Mouse (Mus musculus) neural tube, embryonic 15.5 days (tissue): ENCODE results near the gene Nodal. TPM values are rescaled to one million over a fixed set of nuclear protein-coding genes. Genes with fewer than 3 reads are reported as not detected.

Experiments used
- ATAC-seq: fragments of 200-750 bp; cut with Nextera tagmentation; 2 replicates; pipeline ENCODE4 v1.8.0; 2017; ENCODE audit warnings: mild to moderate bottlenecking, moderate TSS enrichment, moderate library complexity; ENCODE audit not compliant: low FRiP score
- H3K27ac ChIP-seq: fragments of 300-500 bp; sonication (generic); replicated peaks from 2 replicates; pipeline ENCODE4 v1.5.1; 2015; ENCODE audit warnings: mild to moderate bottlenecking, inconsistent platforms
- H3K27me3 ChIP-seq: fragments of 300-500 bp; sonication (generic); replicated peaks from 2 replicates; pipeline ENCODE4 v1.6.1; 2015; ENCODE audit warnings: inconsistent platforms
- H3K36me3 ChIP-seq: fragments of 300-500 bp; sonication (generic); 2 replicates; pipeline ENCODE4 v1.6.1; 2015; ENCODE audit warnings: inconsistent platforms
- H3K4me1 ChIP-seq: fragments of 300-500 bp; sonication (generic); 2 replicates; pipeline ENCODE4 v1.6.1; 2015; ENCODE audit warnings: inconsistent platforms
- H3K4me2 ChIP-seq: fragments of 300-500 bp; sonication (generic); 2 replicates; pipeline ENCODE4 v1.6.1; 2015; ENCODE audit warnings: inconsistent platforms, mild to moderate bottlenecking, moderate library complexity
- H3K4me3 ChIP-seq: fragments of 300-500 bp; sonication (generic); replicated peaks from 2 replicates; pipeline ENCODE4 v1.5.1; 2015; ENCODE audit warnings: mild to moderate bottlenecking, inconsistent platforms
- H3K9ac ChIP-seq: fragments of 300-500 bp; sonication (generic); replicated peaks from 2 replicates; pipeline ENCODE4 v1.6.1; 2015; ENCODE audit warnings: mild to moderate bottlenecking, inconsistent platforms
- H3K9me3 ChIP-seq: fragments of 300-500 bp; sonication (generic); replicated peaks from 2 replicates; pipeline ENCODE4 v1.6.1; 2016; ENCODE audit warnings: inconsistent platforms
- WGBS: fragments of 180-500 bp; shearing (Covaris S2); methylation state at CpG from one replicate; pipeline ENCODE4 v1.1.7; 2015; ENCODE audit warnings: mixed read lengths; 5-methylcytosine and 5-hydroxymethylcytosine counted together
- polyA plus RNA-seq: library from polyadenylated mRNA; unstranded; fragments of >200 nt; fragmentation: Nextera tagmentation; extraction: Ambion mirVana; gene quantifications from 2 replicates; pipeline ENCODE4 v1.2.1, GENCODE M21; 2015

Gene Nodal
- 0.14 and 0.23 TPM in 2 replicates for polyA plus RNA-seq

DNA sequence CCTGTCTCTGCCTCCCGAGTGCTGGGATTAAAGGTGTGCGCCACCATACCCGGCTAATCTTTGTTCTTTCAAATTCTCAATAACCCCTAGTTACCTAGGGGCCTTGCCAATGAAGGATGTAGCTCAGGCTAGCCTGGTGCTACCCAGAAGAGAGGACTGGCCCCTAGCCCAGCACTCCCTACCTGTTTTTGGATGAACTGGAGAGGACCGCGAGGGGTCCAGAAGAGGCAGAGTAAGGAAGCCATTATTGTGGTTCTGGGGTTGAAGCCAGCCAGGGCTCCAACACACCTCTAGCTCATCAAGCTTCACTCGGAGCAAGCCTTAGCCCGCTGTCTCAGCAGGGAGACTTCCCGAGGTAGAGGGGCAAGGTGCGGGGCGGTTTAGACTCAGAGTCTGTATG is at the start of gene Nodal:
Nodal (plus strand) TSS at position 301 of the 400 bp plus-strand sequence.
- H3K4me2 ChIP-seq, result peak within 1 kb of the TSS; percentile 95
- no peaks in the 10 kb centered on the region for H3K36me3 ChIP-seq
- peak within 1 kb of the TSS; percentile 50 for H3K4me3 ChIP-seq
- WGBS, result 20% methylated on average over 9 of the region's 10 CpGs
- ATAC-seq, result 0 out of 2 replicates have a peak, but pooled peaks have one; percentile 7
- peak within 1 kb of the TSS; percentile 51 for H3K9ac ChIP-seq
- H3K9me3 ChIP-seq, result no peaks in the 10 kb centered on the region
- peaks cover 59% of the 10 kb centered on the region for H3K27me3 ChIP-seq
- H3K27ac ChIP-seq, result no peak within 1 kb of the TSS
- H3K4me1 ChIP-seq, result peaks cover 14% of the 10 kb centered on the region

DNA sequence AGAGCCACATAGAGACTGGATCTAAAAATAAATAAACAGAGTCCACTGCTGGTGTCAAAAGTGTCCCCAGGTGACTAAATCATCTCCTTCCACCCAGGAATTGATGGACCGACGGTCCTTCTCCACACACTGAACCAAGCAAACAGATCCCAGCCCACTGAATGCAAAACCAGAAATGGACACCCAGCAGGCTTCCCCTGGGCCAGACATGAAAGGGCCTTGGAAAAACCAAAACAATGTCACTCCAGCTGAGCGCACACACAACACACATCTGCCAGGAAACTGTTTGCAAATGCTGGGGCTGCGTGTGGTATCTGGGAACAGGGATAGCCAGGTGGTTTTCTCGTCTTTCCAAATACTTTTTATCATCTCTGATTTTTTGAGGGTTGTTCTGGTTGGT is 48.0 kb upstream of the Nodal start:
- H3K9ac ChIP-seq, result no peak overlapping the region
- 71% methylated on average over 5 of the region's 5 CpGs for WGBS
- no peak overlapping the region for H3K4me2 ChIP-seq
- no peak for ATAC-seq
- no peaks in the 10 kb centered on the region for H3K27me3 ChIP-seq
- no peak overlapping the region for H3K4me3 ChIP-seq
- H3K27ac ChIP-seq, result peak overlapping the region; percentile 60
- H3K9me3 ChIP-seq, result no peaks in the 10 kb centered on the region
- no peaks in the 10 kb centered on the region for H3K36me3 ChIP-seq
- peaks cover 27% of the 10 kb centered on the region for H3K4me1 ChIP-seq

DNA sequence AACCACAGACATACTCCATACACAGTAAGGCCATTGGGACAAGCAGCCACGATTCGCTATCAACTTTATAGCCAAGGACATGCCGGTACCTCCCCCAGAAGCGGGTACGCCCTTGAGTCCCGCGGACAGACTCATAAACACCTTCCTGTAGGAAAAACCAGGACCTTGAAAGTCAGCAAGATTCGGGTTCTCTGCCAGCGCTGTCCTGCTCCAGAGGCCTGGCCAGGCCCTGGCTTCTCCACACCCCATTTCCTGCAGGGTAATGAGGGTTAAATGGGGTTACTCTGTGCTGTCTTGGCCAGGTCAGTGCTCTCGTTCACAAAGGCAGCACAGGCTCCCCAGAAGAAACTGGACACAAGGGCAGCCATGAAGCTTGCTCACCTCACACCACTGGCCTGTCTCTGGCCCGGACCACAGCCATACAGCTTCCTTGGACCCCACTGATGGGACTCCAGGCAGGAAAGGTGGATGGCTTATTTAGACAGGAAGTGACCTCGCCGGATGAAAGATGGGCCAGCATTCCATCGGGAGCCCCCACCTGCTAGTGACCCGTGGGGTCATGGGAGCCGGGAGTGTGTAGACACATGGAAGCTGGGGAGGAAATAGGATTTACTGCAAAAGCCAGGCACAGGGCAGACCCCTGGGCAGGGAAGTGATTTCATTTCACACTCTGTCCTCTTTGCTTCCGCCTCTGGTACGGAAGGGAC is 47.3 kb upstream of the Nodal start:
- peaks cover 32% of the 10 kb centered on the region for H3K4me1 ChIP-seq
- no peaks in the 10 kb centered on the region for H3K9me3 ChIP-seq
- H3K36me3 ChIP-seq, result no peaks in the 10 kb centered on the region
- no peak overlapping the region for H3K4me2 ChIP-seq
- H3K4me3 ChIP-seq, result no peak overlapping the region
- peak overlapping the region; percentile 60 for H3K27ac ChIP-seq
- no peak overlapping the region for H3K9ac ChIP-seq
- WGBS, result 69% methylated on average over 18 of the region's 18 CpGs
- no peaks in the 10 kb centered on the region for H3K27me3 ChIP-seq
- no peak for ATAC-seq

DNA sequence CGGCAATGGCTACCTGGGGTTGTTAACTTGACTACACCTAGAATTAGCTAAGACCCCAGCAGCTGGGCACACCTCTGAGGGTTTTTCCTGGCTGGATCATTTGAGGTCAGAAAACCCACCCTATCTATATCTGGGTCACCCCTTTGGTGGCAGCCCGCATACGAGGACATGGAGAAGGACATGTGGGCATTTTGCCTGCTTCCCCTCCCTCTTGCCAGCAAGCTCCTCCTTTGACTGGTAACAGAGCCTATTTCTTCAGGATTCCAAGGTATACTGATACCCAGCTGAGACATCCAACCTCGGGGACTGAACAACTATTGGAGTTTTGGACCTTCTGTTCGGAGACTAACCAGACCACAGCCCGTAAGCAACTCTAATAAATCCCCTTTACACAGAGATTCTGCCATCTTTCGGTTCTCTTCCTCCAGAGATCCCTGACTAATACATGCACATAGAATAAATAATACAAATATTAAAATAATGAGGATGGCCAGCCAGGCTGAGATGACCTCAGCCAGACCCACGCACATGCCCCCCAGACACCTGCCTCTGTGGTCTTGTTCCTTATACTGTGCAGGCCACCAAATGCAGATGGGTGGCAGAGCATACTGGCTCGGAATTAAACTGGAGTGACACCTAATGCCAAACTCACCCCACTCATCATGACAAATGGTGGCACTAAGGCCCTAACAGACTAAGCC is 45.7 kb upstream of the Nodal start:
- Histone ChIP-seq H3K4me3 (no peak overlapping the region), H3K27ac (no peak overlapping the region), H3K36me3 (no peaks in the 10 kb centered on the region), H3K9me3 (no peaks in the 10 kb centered on the region), H3K27me3 (no peaks in the 10 kb centered on the region), H3K4me2 (no peak overlapping the region), H3K4me1 (peaks cover 35% of the 10 kb centered on the region), H3K9ac (no peak overlapping the region)
- ATAC-seq, result 0 out of 2 replicates have a peak, but pooled peaks have one; percentile 4
- WGBS, result 87% methylated on average over 9 of the region's 9 CpGs

DNA sequence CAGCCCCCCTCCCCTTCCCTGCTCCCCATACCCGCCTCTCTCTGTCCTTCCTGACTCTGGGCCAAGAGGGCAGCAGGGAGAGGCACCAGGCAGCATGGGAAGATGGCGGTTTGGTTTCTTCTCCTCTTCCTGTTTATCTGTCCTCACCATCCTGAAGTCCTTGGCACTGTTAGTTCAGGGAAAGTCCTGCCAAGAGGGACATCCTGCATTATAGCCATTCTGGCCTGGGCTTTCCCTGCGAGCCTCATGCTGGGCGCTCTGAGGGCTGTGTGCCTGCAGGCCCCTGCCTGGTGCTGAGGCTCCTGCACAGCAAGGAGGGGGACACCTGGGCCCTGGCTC is 45.2 kb upstream of the Nodal start:
- ATAC-seq, result peak; percentile 36; the same call in 1 of the 2 replicates
- Histone ChIP-seq H3K4me3 (no peak overlapping the region), H3K27me3 (no peaks in the 10 kb centered on the region), H3K4me2 (no peak overlapping the region), H3K9me3 (no peaks in the 10 kb centered on the region), H3K9ac (no peak overlapping the region), H3K4me1 (peaks cover 39% of the 10 kb centered on the region), H3K27ac (0 out of 2 replicates have a peak overlapping the region, but pooled peaks have one; percentile 66), H3K36me3 (no peaks in the 10 kb centered on the region)
- 61% methylated on average over 4 of the region's 4 CpGs for WGBS

DNA sequence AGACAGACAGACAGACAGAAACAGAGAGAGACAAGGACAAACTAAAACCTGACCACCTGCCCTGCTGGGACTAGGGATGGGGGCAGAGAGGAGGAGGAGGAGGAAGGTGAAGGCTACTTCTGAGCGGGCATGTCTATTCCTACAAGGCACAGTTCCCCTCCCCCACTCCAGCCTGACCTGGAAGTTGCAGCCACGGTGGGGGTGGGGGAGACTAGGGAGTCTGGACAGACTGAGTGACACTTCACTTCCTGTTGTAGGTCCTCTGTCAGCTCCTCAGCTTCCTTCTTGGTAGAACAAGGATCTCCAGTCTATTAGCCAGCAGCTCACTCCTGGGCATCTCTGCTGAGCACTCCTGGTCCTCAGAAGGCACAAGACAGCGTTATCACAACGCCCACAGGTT is 43.7 kb upstream of the Nodal start:
- Histone ChIP-seq H3K36me3 (no peaks in the 10 kb centered on the region), H3K4me2 (no peak overlapping the region), H3K27me3 (no peaks in the 10 kb centered on the region), H3K9ac (no peak overlapping the region), H3K27ac (no peak overlapping the region), H3K9me3 (no peaks in the 10 kb centered on the region), H3K4me3 (no peak overlapping the region), H3K4me1 (peaks cover 51% of the 10 kb centered on the region)
- ATAC-seq, result no peak
- WGBS, result 56% methylated on average over 4 of the region's 4 CpGs

DNA sequence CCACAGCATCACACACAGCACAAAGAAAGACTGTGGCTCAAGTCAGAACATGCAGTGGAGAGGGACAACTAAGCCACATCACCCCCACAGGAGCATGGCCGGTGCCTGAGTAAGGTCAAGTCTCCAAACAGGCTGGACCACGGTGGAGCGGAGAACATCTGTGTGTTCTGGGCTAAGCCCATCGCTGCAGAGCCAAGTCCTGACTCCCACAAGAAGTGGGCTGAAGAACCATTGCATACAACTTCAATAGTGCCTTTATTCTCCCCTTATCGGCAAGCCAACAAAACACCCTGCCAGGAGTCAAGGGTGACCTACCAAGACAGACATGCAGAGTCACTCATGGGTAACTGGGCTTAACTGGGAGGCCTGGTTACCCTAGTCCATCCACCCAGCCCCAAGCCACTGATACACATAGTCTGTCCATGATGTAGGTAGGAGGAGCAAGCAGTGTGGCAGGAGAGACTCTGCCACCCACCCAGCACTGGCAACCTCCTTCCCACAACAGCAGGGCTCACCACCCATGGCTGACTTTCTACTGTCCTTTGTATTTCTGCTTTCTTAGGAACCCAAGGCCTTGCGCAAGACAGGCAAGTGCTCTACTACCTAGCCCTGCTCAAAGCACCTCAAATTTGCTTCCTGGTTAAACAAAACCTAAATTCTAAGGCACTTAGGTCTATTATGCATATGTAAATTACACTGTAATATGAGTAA is 42.8 kb upstream of the Nodal start:
- no peak overlapping the region for H3K4me3 ChIP-seq
- no peaks in the 10 kb centered on the region for H3K9me3 ChIP-seq
- peaks cover 60% of the 10 kb centered on the region for H3K4me1 ChIP-seq
- H3K4me2 ChIP-seq, result no peak overlapping the region
- WGBS, result 74% methylated on average over 6 of the region's 6 CpGs
- H3K27me3 ChIP-seq, result no peaks in the 10 kb centered on the region
- no peaks in the 10 kb centered on the region for H3K36me3 ChIP-seq
- ATAC-seq, result no peak
- no peak overlapping the region for H3K9ac ChIP-seq
- H3K27ac ChIP-seq, result no peak overlapping the region

DNA sequence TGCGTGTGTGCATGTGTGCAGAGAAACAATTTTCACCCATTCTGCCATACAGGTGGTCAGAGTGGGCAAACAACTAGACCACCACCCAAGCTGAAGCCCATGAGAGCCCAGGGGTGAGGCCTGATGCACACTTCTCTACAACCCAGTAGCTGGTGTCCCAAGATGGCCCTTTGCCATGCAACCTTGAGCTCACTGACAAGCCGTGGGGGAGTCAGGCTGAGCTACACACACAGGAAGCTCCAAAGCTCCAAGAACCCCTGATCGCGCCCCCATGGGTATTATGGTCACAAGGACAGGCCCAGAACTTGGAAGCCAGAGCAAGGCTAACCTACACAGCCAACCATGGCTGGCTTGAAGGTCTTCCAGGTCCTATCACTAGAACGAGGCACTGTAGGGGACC is 39.7 kb upstream of the Nodal start:
- Histone ChIP-seq H3K4me1 (peaks cover 66% of the 10 kb centered on the region), H3K4me3 (no peak overlapping the region), H3K9ac (no peak overlapping the region), H3K27ac (no peak overlapping the region), H3K9me3 (no peaks in the 10 kb centered on the region), H3K4me2 (no peak overlapping the region), H3K36me3 (no peaks in the 10 kb centered on the region), H3K27me3 (no peaks in the 10 kb centered on the region)
- WGBS, result 94% methylated on average over 5 of the region's 5 CpGs
- no peak for ATAC-seq

DNA sequence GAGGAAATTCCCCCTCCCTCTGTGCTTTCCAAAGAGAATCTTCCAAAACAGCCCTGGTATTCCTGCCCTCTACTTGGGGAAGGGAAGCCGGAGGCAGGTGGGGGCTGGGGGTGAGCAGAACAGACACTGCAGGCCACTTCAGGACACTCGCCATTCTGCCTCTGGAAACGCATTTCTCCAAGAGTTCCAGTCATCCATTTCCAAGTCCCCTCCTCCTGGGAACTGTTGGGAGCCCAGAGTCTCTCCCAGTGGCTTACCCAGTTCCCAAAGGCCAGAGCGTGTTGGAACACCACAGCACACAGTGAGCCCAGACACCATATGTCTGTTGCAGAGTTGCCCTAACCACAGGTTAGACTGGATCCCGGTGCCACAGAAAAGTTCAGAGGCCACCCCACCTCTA is 39.1 kb upstream of the Nodal start:
- Histone ChIP-seq H3K36me3 (no peaks in the 10 kb centered on the region), H3K4me1 (peaks cover 68% of the 10 kb centered on the region), H3K27me3 (no peaks in the 10 kb centered on the region), H3K4me2 (no peak overlapping the region), H3K27ac (no peak overlapping the region), H3K4me3 (no peak overlapping the region), H3K9me3 (no peaks in the 10 kb centered on the region), H3K9ac (no peak overlapping the region)
- WGBS, result 92% methylated on average over 5 of the region's 5 CpGs
- ATAC-seq, result no peak

DNA sequence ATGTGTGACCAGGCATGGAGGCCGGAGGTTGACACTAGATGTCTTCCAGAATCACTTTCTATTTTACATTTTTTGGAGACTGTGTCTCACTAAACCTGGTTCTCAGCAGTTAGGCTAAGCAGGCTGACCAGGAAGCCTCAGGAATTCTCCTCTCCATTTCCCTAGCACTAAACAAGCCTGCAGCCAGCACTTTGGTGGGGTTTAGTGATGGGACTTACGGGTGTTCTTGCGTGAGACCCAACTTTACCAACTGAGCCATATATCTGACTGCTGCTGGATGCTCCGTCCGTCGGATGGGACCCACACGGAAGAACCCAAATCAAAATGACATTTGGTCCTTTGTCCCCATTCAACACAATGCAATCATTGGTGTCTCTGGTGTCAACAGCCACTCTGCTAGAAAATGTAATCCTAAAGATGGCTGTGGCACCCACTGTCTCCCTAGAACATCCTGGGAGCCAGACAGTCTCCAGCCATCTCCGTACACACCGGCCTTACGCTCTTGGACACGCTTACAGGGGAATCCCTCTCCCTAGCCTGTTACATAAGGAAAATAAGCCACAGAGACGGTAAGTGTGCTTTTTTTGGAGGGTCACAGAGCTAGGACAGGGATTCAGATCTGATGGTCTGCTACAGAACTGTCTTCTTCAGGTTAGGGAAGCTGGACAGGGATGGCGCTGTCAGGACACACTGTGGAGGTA is 38.3 kb upstream of the Nodal start:
- Histone ChIP-seq H3K9me3 (no peaks in the 10 kb centered on the region), H3K36me3 (no peaks in the 10 kb centered on the region), H3K27me3 (no peaks in the 10 kb centered on the region), H3K9ac (no peak overlapping the region), H3K4me3 (peak overlapping the region; percentile 65), H3K4me2 (peak overlapping the region; percentile 81), H3K4me1 (peaks cover 76% of the 10 kb centered on the region), H3K27ac (peak overlapping the region; percentile 63)
- 78% methylated on average over 13 of the region's 13 CpGs for WGBS
- no peak for ATAC-seq

DNA sequence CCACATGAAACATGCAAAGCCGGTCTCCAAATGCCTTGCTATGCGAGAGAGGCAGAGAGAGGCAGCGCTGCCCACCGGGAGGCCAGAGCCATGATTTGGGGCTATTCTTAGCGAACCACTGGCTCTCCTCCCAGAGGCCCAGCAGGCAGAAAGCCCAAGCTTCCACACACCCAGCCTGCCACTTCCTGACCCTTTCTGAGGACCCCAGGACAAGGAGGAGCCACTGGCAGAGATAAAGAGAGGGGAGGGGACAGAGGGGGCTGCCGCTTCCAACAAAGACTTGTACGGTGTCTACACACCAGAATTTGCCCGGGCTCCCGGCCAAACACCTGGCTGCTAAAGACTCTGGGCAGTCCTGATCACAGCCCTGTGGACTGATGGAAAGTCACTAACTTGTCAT is 37.6 kb upstream of the Nodal start:
- no peaks in the 10 kb centered on the region for H3K9me3 ChIP-seq
- no peak for ATAC-seq
- peak overlapping the region; percentile 65 for H3K4me3 ChIP-seq
- 14% methylated on average over 9 of the region's 9 CpGs for WGBS
- H3K27ac ChIP-seq, result peak overlapping the region; percentile 63
- no peaks in the 10 kb centered on the region for H3K36me3 ChIP-seq
- peaks cover 77% of the 10 kb centered on the region for H3K4me1 ChIP-seq
- no peak overlapping the region for H3K9ac ChIP-seq
- H3K4me2 ChIP-seq, result peak overlapping the region; percentile 81
- H3K27me3 ChIP-seq, result no peaks in the 10 kb centered on the region
